Mouse (Mus musculus) intestine, postnatal 0 days (tissue): Measurements from ENCODE around the gene Irs3. TPM values are rescaled to one million over a fixed set of nuclear protein-coding genes. Genes with fewer than 3 reads are reported as not detected.
A peak's percentile ranks its signal among the peaks of the same experiment; 100 is the strongest.

Source experiments
- ATAC-seq: fragments of 200-750 bp; cut with Nextera tagmentation; 2 replicates; pipeline ENCODE4 v1.8.0; 2017; ENCODE audit warnings: mild to moderate bottlenecking, moderate TSS enrichment, moderate library complexity
- H3K27ac ChIP-seq: fragments of 300-500 bp; sonication (generic); 2 replicates; pipeline ENCODE4 v1.5.1; 2014; ENCODE audit warnings: mild to moderate bottlenecking, low read depth, low read length, moderate library complexity
- H3K27me3 ChIP-seq: fragments of 300-500 bp; sonication (generic); replicated peaks from 2 replicates; pipeline ENCODE4 v1.6.1; 2014; ENCODE audit warnings: low read length, mixed read lengths; ENCODE audit not compliant: control insufficient read depth, insufficient read depth
- H3K36me3 ChIP-seq: fragments of 300-500 bp; sonication (generic); 2 replicates; pipeline ENCODE4 v1.6.1; 2014; ENCODE audit warnings: mild to moderate bottlenecking, moderate library complexity; ENCODE audit not compliant: control insufficient read depth, insufficient read depth
- H3K4me1 ChIP-seq: fragments of 300-500 bp; sonication (generic); replicated peaks from 2 replicates; pipeline ENCODE4 v1.6.1; 2014; ENCODE audit warnings: antibody characterized with exemption, low read length, mixed read lengths; ENCODE audit not compliant: control insufficient read depth, insufficient read depth
- H3K4me2 ChIP-seq: fragments of 300-500 bp; sonication (generic); replicated peaks from 2 replicates; pipeline ENCODE4 v1.6.1; 2014; ENCODE audit warnings: low read depth, mild to moderate bottlenecking, moderate library complexity
- H3K4me3 ChIP-seq: fragments of 300-500 bp; sonication (generic); 2 replicates; pipeline ENCODE4 v1.5.1; 2014; ENCODE audit warnings: low read depth, low read length
- H3K9ac ChIP-seq: fragments of 300-500 bp; sonication (generic); 2 replicates; pipeline ENCODE4 v1.6.1; 2014; ENCODE audit warnings: mild to moderate bottlenecking, low read depth, low read length
- H3K9me3 ChIP-seq: fragments of 300-500 bp; sonication (generic); 2 replicates; pipeline ENCODE4 v1.6.1; 2016; ENCODE audit warnings: mixed run types; ENCODE audit not compliant: control insufficient read depth
- CTCF ChIP-seq: sonication (generic); IDR thresholded peaks from 2 replicates; pipeline ENCODE4 v1.5.1; 2016; ENCODE audit warnings: low read depth, mild to moderate bottlenecking, control low read depth, antibody characterized with exemption, moderate library complexity
- WGBS: fragments of 180-500 bp; shearing (Covaris S2); extraction: QIAGEN DNeasy Blood & Tissue Kit; methylation state at CpG from one replicate; pipeline ENCODE4 v1.1.7; 2014; 5-methylcytosine and 5-hydroxymethylcytosine counted together
- polyA plus RNA-seq: library from polyadenylated mRNA; unstranded; fragments of >200 nt; fragmentation: Nextera tagmentation; extraction: Ambion mirVana; gene quantifications from 2 replicates; pipeline ENCODE4 v1.2.1, GENCODE M21; 2015

The Irs3 gene
- polyA plus RNA-seq, 1 experiment from 2014 or later: 0.09 TPM

DNA sequence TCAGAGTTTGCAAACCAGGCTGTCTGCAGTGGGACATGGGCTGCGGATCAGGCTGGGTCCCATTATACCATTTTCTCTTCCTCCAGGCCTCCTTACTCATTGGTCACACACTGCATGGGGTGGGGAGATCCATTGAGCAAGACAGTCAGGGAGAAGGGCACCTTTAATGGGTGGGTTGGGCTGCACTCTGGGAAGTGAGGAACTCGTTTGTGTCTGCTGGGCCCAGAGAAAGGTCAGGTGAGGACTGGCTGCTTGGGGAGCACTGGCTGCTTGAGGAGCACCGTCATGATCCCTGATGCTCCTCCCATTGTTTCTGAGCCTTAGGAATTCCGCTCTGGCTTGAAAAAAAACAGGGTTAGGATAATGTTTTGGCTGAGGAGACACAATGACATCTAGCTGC, 2.6 kb downstream of the Irs3 start:
- TF ChIP-seq CTCF: no peak
- Histone ChIP-seq H3K9ac (no peak overlapping the region), H3K4me3 (no peak overlapping the region), H3K9me3 (no peaks in the 10 kb centered on the region), H3K27ac (no peak overlapping the region), H3K4me2 (no peak overlapping the region), H3K4me1 (no peaks in the 10 kb centered on the region), H3K27me3 (peaks cover 23% of the 10 kb centered on the region), H3K36me3 (peaks cover 50% of the 10 kb centered on the region)
- WGBS: 46% methylated on average over 4 of the region's 4 CpGs
- ATAC-seq: no peak

DNA sequence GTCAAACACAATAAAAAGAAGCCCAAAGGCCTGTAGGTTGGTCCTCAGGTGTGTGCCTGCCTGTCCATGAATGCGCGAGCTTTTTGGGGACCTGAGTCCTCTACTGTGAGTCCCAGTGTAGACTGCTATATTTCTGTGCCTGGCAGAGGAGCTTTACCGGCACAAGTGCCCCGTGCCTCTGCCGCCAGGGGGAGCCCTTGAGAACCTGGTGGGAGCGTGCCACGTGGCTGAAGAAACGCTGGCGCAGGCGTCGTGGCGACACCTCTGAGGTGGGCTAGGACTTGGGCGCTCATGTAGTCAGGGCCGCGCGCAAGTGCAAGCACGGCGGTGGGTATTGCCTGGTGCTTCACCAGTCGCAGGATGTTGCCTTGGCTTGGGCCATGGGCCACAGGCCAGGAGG, 4.5 kb downstream of the Irs3 start, which contains the start of gene Sap25:
Gene Sap25, plus strand, starts transcription at position 281 of the 400 bp plus-strand sequence.
- peaks cover 68% of the 10 kb centered on the region for H3K36me3 ChIP-seq
- peaks cover 23% of the 10 kb centered on the region for H3K27me3 ChIP-seq
- no peak within 1 kb of the TSS for H3K4me2 ChIP-seq
- no peak for ATAC-seq
- no peak within 1 kb of the TSS for H3K9ac ChIP-seq
- WGBS: 88% methylated on average over 19 of the region's 19 CpGs
- H3K4me1 ChIP-seq: no peaks in the 10 kb centered on the region
- H3K4me3 ChIP-seq: no peak within 1 kb of the TSS
- H3K27ac ChIP-seq: no peak within 1 kb of the TSS
- H3K9me3 ChIP-seq: no peaks in the 10 kb centered on the region
- peak; percentile 67 for TF ChIP-seq CTCF

- Histone ChIP-seq H3K4me2 (no peak overlapping the region), H3K27me3 (peaks cover 9% of the 10 kb centered on the region), H3K27ac (no peak overlapping the region), H3K4me3 (no peak overlapping the region), H3K4me1 (no peaks in the 10 kb centered on the region), H3K9me3 (no peaks in the 10 kb centered on the region), H3K36me3 (peaks cover 77% of the 10 kb centered on the region), H3K9ac (no peak overlapping the region)
- ATAC-seq: no peak
- no peak for TF ChIP-seq CTCF
- WGBS: 74% methylated on average over 7 of the region's 7 CpGs
Observed at GRCm38 (mm10) chr5:137639472-137639871, 6.0 kb downstream of the Irs3 start.

DNA sequence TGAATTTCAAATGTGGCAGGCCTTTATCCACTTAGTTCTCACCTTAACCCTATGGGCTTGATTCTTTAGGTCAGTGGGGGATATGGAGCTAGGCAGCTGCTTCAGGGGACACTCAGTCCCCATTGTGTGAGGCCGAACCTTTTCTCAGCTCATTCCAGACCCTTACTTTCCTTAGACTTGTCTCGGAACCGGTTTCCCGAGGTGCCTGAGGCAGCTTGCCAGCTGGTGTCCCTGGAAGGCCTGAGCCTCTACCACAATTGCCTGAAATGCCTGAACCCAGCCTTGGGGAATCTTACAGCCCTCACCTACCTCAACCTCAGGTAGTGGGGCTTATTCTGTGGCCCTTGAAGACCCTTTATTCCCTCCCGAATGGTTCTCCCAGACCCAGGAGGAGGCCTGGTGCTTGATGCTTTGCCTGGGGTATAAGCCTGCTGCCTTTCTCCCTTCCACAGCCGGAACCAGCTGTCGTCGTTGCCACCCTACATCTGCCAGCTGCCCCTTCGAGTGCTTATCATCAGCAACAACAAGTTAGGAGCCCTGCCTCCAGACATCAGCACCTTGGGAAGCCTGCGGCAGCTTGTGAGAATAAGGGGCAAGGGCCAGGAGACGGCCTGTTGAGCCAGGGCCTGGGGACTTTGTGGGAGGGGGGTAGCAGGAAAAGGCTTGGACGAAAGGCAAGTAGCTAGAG, 12.0 kb downstream of the Irs3 start:
- ATAC-seq: no peak
- H3K27ac ChIP-seq: peak overlapping the region; percentile 73
- WGBS: 68% methylated on average over 12 of the region's 12 CpGs
- no peak overlapping the region for H3K9ac ChIP-seq
- no peak overlapping the region for H3K4me3 ChIP-seq
- H3K4me1 ChIP-seq: peaks cover 15% of the 10 kb centered on the region
- peaks cover 43% of the 10 kb centered on the region for H3K36me3 ChIP-seq
- TF ChIP-seq CTCF: no peak
- no peak overlapping the region for H3K4me2 ChIP-seq
- no peaks in the 10 kb centered on the region for H3K27me3 ChIP-seq
- no peaks in the 10 kb centered on the region for H3K9me3 ChIP-seq

- Histone ChIP-seq H3K9ac (0 out of 2 replicates have a peak overlapping the region, but pooled peaks have one; percentile 65), H3K4me2 (peak overlapping the region; percentile 72), H3K27me3 (no peaks in the 10 kb centered on the region), H3K27ac (peak overlapping the region; percentile 93), H3K9me3 (no peaks in the 10 kb centered on the region), H3K4me3 (no peak overlapping the region; the same call in 1 of the 2 replicates), H3K4me1 (peaks cover 15% of the 10 kb centered on the region), H3K36me3 (peaks cover 24% of the 10 kb centered on the region)
- 47% methylated on average over 4 of the region's 4 CpGs for WGBS
- no peak for TF ChIP-seq CTCF
- no peak for ATAC-seq
Observed at GRCm38 (mm10) chr5:137631591-137631990, 13.9 kb downstream of the Irs3 start.

DNA sequence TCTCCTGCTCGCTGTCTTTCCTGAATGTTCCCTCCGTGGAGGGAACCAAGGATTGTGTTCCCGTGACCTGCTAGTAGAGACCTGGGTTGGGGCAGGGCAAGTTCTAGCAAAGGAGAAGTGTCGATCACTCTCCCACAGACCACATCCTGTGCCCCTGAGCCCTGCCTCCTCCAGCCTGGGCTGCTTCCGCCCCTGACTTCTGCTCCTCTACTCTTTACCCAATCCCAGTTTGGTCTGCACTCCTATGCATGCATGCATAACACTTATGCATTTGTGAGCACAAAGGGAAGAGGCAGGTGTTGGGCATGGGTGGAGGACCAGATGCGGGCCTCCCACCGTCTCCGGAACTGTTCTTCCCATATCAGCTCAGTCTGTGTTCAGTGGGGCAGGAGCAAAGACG, 14.3 kb downstream of the Irs3 start:
- no peak for TF ChIP-seq CTCF
- Histone ChIP-seq H3K27ac (peak overlapping the region; percentile 93), H3K4me3 (peak overlapping the region; percentile 73), H3K4me2 (peak overlapping the region; percentile 72), H3K9me3 (no peaks in the 10 kb centered on the region), H3K27me3 (no peaks in the 10 kb centered on the region), H3K36me3 (peaks cover 20% of the 10 kb centered on the region), H3K4me1 (peaks cover 15% of the 10 kb centered on the region), H3K9ac (peak overlapping the region; percentile 65; the same call in 1 of the 2 replicates)
- whole genome bisulfite sequencing: 37% methylated on average over 9 of the region's 9 CpGs
- no peak for ATAC-seq
